Comparison of ENCODE assay signal across 12 mouse cellular contexts in genomic region chr2:178483462-178483861, GRCm38 (mm10). TPM values are rescaled to one million over a fixed set of nuclear protein-coding genes. Genes with fewer than 3 reads are reported as not detected.
"Had no signal": no experiment of that assay in that cellular context is flagged by ENCODE, and none has a peak within 500 bp of the region (broad histone marks: within the 10 kb centered on the region; RNA-seq: fewer than 3 reads in every experiment).

No protein-coding gene starts in this region.

- DNase-seq: kidney, adult 11 months; kidney, adult 9 months; left cerebral cortex, postnatal 4 days; lung, adult 2 months; lung, postnatal 36 days had no signal

- H3K4me3 ChIP-seq: liver, embryonic 15.5 days; midbrain, embryonic 15.5 days had no signal

- H3K9me3 ChIP-seq: liver, embryonic 15.5 days; midbrain, embryonic 15.5 days had no signal

- H3K36me3 ChIP-seq: liver, embryonic 15.5 days; midbrain, embryonic 15.5 days had no signal

- H3K27me3 ChIP-seq: liver, embryonic 15.5 days; midbrain, embryonic 15.5 days had no signal

- ATAC-seq: lung, postnatal 0 days had no signal

- H3K4me2 ChIP-seq: liver, embryonic 11.5 days; liver, embryonic 15.5 days; midbrain, embryonic 15.5 days had no signal

- H3K9ac ChIP-seq: liver, embryonic 15.5 days; midbrain, embryonic 15.5 days had no signal

- H3K27ac ChIP-seq: kidney, postnatal 0 days; liver, embryonic 15.5 days; midbrain, embryonic 15.5 days; stomach, postnatal 0 days had no signal

- H3K4me1 ChIP-seq: liver, embryonic 15.5 days; midbrain, embryonic 15.5 days had no signal

RNA-seq across cellular contexts. Expression of gene Cdh26, which starts 53.1 kb away (rescaled TPM):
- total RNA-seq: megakaryocyte, adult 5-6 weeks had no signal
- polyA plus RNA-seq: liver, embryonic 11.5 days had no signal
